Mouse (Mus musculus) bone marrow, adult 2 months (tissue): ENCODE data around the gene Palm.

ENCODE experiments used
- CTCF ChIP-seq: fragments of 200-500 bp; IDR thresholded peaks from 2 replicates; pipeline ENCODE4 v1.5.1; 2011; ENCODE audit warnings: low read length, control low read depth; ENCODE audit not compliant: control insufficient read depth, insufficient read depth
- POLR2A ChIP-seq: fragments of 200-500 bp; IDR thresholded peaks from 2 replicates; pipeline ENCODE4 v1.6.1; 2011; ENCODE audit warnings: low read depth, mild to moderate bottlenecking, control low read depth, low read length, borderline replicate concordance; ENCODE audit not compliant: control insufficient read depth

GRCm38 (mm10) chr10:79808728-79809127 lies 15.4 kb downstream of the Palm start:
- no peak for TF ChIP-seq CTCF
- TF ChIP-seq POLR2A, result no peak
